Mouse (Mus musculus): ENCODE data around the gene Hs6st3. TPM values are rescaled to one million over a fixed set of nuclear protein-coding genes. Genes with fewer than 3 reads are reported as not detected.

Gene Hs6st3
- not detected for total RNA-seq (2022)

DNA sequence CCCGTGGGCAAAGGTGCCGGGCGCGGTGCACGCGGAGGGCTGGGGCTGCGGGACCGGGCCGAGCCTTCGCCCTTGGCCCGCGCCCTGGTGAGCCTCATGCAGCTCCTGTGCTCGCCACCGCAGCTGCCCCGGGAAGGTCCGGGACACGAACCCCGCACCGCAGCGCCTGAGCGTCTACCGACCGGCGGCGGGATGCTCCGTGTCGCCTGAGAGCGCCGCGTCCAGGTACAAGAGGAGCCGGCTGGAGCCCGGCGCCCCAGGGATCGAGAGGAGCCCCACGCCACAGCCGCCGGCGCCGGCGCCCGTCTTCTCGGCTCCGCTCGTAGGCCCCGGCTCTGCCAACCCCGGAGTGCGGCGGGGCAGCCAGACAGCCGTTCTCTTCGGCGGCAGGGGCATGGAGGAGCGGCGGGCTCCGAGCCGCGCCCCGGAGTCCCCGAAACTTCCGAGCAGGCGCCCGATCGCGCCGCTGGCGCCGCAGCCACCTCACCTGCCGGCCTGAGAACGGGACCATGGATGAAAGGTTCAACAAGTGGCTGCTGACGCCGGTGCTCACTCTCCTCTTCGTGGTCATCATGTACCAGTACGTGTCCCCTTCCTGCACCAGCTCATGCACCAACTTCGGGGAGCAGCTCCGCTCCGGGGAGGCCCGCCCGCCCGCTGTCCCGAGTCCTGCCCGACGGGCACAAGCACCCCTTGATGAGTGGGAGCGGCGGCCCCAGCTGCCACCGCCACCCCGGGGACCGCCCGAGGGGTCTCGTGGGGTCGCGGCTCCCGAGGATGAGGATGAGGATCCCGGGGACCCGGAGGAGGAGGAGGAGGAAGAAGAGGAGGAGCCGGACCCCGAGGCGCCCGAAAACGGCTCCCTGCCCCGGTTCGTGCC lies at the start of gene Hs6st3:
Gene Hs6st3, plus strand, starts transcription at position 436 of the 880 bp plus-strand sequence.
- no peak for DNase-seq (ENCODE audit: low spot score)

DNA sequence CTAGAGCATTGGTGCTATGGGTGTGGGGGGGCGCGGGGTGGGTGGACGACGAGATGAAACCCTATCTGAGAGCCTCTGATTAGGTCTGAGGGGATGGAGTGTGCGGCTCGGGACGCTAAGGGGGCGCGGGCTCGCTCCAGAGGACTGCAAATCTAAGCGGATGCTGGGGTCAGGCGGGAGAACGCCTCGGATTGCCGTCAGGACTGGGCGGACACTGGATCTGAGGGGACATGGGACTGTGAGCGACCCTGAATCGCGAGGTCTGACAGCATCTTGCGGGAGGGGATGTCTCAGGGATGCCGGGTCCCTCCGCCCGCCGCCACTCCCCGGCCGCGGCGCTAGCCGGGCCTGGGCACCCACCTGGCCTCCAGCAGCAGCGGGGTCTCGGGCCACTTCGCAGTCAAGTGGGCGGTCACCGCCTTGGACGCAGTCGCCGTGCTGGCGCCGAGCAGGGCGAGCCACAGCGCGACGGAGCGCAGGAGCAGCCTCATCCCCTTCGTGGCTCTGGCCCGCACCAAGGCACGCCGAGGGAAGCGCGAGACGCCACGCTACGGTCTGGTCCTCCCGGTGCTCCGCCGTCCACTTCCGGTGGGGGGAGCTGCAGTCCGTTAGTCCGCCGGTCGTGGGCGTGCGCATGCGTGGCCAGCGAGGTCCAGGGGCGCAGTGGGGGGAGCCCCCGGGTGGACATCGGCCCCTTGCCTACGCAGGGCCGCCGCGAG lies 39.1 kb upstream of the Hs6st3 start, which contains the start of gene Uggt2:
Gene Uggt2, minus strand, starts transcription at position 580 of the 719 bp plus-strand sequence.
- peak; percentile 56 for DNase-seq (ENCODE audit: low spot score)

DNA sequence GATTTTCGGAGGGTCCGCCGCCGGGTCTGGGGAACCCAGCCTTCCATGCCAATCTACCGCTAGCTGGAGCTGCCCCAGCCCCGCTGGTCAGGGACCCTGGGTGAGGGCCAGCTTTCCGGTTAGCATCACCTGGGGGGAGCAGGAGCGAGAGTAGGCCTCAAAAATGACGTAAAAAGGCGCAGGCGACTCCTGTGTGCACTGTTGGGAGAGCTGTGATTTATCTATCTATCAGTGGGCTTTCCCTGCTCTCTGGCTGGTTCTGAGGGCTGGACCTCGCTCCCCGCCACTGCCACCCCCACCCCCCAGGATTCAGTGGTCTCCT lies 38.6 kb upstream of the Hs6st3 start:
- no peak for DNase-seq (ENCODE audit: low spot score)

DNA sequence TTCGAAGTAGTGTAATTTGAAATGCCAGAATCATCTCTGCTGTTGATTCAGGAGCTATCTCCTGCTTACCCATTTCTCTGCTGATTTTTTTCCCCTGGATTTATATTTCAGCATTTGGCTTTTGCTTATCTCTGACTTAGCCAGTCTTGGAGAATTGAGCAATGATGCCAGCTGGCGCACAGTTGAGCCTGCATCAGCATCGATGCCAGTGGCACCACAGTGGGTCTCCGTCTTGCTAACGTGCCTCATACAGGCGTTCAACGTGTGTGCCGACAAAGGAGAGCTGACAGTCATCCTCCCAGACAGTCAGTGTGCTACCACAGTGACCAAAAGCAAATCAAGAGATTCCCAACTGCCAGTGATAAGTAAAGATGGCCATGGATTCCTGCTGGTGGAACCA lies 30.6 kb upstream of the Hs6st3 start:
- DNase-seq (ENCODE audit: low spot score), result no peak

DNA sequence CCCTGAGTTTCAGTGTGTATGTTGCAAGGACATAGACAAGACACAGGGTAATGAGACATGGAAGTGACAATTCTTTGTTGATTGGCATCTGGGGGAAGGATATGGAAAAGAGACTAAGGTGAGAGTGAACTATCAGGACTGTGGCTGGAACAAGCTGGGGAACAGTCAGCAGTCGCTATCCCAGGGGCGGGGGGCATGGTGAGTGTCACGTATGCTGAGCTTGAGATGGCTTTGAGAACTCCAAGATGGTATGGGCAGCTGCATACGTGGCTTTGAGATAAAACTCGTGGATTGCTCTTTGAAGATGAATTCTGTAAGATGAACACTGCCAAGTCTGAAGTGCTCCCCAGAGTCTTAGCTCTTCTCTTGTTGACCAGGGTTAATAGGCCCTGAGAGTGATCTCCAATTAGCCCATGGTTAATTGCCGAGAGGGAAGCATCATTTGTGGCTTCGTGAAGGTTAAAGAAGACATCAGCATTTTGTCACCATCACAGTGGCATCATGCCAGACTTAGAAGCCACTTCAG lies 29.3 kb upstream of the Hs6st3 start:
- DNase-seq (ENCODE audit: low spot score), result no peak

DNA sequence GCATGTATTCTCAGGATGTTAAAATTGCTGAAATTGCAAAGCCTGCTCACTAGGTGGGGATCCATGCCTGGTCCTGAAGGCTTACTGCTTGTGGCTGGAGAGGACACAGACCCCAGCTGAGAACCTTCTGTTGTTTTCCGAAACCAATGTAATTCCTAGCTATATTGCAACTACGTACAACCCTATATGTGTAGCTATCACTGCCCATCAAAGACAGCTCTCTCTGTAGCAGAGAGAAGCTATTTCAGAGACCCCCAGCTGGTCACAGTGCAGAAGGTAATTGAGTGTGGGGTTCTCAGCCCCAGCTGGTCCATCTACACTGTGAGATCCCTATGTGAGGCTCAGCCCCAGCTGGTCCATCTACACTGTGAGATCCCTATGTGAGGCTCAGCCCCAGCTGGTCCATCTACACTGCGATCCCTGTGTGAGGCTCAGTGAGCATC lies 28.3 kb upstream of the Hs6st3 start:
- no peak for DNase-seq (ENCODE audit: low spot score)

DNA sequence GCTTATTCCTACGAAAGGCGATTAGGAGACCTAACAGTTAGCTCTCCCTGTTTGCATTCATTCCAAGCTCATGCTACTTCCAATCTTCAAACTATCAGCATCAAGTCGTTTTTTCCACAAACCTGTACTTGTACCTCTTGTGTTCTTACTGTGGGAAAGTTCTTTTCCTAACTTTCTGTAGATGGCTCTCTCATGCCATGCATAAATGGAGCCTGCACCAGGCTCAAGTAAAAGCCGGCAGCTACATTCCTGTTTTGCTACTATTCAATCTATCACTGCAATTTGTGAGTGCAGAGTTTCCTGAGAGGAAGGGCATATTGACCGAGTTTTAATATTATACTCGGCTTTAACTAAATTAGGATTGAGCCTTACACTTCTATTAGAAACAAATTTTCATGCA lies 25.6 kb upstream of the Hs6st3 start:
- no peak for DNase-seq (ENCODE audit: low spot score)

DNA sequence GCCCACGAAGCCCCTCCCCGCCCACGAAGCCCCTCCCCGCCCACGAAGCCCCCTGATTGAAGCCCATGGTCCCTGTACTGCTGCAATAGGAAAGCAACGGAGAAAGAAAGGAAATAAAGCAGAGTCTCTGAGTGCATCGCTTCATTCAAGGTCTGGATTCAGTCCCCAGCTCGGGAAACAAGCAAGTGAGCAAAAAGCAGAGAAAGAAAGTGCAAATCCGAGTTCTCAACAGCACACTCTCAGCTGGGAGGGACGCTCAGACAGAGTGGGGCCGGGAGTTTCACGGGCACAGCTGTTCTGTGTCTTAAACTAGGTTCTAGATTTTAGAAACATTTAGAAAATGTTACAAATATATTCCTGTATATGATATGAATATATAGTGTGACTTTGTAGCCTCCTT lies 14.6 kb upstream of the Hs6st3 start:
- no peak for DNase-seq (ENCODE audit: low spot score)

DNA sequence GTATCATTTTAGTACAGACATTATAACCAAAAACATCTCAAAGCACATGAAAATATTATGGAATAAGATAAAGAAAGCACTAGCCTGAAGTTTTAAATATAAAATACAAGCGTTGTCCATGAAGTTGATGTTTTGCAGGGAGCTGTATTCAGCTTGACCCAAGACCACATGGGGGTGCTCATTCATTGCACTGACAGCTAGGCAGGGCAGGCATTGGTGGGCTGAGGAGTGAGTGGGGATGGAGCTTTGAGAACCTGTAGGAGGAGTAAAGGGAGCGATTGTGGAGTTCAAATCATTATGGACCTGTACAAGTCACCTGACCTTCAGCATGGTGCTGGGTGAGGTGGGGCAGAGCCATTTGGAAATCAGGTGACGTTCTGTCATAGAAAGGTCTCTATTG lies 14.1 kb upstream of the Hs6st3 start:
- no peak for DNase-seq (ENCODE audit: low spot score)

DNA sequence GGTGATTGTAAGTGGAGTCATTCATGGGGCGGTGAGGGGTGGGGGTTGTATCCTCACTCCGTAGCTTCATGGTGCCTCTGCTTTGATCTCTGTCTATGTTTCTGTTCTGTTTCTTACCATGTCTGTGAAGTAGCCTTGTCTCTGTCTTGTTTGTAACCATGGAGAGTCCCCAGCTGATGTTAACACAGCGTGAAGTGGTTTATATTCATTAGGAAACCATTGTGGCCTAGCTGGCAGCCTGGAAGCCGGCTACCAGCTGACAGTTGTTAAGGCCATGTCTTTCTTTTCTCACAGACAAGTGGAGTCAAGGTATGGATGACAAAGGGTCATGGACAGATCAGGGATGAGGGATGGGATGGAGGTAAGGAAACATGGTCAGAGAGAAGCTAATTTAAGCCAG lies 12.3 kb upstream of the Hs6st3 start:
- no peak for DNase-seq (ENCODE audit: low spot score)

DNA sequence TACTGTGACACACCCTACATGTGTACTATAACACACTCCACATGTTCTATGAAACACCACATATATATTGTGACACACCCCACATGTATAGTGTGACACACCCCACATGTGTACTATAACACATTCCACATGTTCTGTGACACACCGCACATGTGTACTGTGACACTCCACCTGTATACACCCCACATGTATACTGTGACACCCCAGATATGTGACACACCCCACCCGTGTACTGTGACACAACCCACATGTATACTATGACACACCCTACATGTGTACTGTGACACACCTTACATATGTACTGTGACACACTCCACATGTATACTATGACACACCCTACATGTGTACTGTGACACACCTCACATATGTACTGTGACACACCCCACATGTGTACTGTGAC lies 10.8 kb upstream of the Hs6st3 start:
- DNase-seq (ENCODE audit: low spot score), result no peak

DNA sequence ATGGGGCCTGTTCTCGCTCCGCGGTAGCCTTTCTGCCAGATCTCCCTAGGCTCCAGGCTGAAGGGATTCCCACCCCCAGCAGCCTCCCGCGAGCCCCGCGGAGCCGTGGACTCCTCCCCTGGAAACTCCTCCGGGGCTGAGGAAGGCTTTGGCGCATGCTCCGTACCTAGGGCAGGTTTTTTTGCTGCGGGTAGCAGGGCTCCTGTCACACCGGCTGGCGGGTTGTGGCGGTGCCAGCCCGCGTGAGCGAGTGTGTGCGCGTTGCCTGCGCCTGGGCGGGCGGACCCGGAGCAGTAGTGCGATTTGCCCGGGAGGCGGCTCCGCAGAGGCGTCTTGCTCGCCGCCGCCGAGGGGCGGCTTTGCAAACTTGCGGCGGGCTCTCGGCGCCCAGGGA lies 632 bp upstream of the Hs6st3 start:
- DNase-seq (ENCODE audit: low spot score), result no peak

DNA sequence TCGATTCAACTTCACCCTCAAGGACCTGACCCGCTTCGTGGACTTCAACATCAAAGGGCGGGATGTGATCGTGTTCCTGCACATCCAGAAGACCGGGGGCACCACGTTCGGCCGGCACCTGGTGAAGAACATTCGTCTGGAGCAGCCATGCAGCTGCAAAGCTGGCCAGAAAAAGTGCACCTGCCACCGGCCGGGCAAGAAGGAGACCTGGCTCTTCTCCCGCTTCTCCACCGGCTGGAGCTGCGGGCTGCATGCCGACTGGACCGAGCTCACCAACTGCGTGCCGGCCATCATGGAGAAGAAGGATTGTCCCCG lies 602 bp downstream of the Hs6st3 start:
- DNase-seq (ENCODE audit: low spot score), result no peak

DNA sequence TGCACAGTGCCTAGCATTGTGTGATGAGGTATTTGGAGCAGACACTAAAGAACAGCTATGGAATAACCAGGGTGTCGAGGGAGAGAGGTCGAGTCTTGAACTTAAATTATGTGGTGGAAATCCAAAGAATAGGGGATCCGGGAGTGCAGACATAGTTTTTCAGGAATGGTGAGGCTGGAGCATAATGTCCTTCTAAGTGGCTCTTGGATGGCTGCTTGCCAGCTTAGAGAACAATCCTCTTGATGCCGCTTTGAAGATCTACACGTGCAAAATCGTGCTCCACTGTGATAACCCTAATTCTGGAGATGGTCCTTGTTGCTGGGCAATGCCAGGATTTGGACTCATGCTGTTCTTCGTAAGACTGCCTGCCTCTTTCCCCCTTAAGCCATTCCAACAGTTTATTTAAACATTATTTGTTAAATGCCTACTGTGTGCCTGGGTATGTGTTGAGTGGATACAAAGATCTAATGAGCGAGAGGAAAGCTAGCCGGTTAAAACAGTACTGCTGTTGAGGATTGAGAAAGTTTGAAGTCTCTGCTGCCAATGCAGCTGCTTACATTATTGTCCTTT lies 1.3 kb downstream of the Hs6st3 start:
- no peak for DNase-seq (ENCODE audit: low spot score)

DNA sequence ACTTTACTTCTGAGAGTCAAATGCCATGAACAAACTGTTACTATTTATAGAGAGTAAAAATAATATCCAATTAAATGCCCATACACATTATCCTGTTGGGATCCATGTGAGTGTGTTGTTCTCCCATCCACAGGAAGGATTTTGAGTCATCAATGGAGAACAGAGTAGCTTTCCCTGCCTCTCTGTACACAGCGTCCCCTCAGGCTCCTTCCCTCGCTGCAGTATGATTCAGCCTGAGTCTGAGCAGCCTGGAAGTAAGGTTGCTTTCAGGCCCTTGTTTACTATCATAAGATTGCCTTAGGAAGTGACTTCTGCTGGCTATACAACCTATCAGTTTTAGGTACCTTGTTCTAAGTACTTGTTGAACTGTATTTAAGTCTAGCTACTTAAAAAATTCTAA lies 14.9 kb downstream of the Hs6st3 start:
- no peak for DNase-seq (ENCODE audit: low spot score)

DNA sequence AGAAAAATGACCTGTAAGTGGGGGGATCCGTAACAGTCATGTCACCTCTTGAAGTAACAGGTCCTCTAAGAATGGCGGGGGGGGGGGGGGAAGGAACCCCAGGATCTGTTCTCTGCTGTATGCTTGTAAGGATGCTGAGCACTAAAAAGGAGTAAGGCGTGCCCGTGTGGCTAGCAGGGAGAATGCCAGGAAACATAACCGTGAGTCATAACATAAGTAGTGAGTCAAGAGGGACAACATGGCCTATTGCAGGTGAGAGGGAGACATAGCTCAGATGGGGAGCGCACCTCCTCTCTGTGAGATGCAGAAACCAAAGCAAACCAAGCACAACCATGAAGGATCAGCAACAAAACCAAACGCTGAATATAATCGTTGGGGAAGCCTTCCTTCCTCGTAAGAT lies 55.8 kb downstream of the Hs6st3 start:
- DNase-seq (ENCODE audit: low spot score), result no peak

DNA sequence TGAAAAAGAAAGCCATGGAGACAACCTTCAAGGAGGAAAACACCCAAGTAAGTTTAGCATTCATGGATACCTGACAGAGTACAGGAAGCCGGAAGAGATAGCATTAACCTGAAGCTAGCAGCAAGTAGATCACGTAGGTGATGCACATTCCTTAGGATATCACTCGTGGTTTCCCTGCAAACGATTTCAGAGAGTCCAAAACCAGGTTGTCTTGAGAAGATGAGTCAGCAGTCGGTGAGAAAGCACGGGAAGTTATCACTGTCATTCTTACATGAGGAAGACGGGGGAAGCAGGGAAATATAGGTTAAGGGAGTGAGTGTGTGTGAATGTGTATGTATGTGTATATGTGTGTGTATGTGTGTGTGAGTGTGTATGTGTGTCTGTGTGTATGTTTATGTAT lies 65.4 kb downstream of the Hs6st3 start:
- DNase-seq (ENCODE audit: low spot score), result no peak

DNA sequence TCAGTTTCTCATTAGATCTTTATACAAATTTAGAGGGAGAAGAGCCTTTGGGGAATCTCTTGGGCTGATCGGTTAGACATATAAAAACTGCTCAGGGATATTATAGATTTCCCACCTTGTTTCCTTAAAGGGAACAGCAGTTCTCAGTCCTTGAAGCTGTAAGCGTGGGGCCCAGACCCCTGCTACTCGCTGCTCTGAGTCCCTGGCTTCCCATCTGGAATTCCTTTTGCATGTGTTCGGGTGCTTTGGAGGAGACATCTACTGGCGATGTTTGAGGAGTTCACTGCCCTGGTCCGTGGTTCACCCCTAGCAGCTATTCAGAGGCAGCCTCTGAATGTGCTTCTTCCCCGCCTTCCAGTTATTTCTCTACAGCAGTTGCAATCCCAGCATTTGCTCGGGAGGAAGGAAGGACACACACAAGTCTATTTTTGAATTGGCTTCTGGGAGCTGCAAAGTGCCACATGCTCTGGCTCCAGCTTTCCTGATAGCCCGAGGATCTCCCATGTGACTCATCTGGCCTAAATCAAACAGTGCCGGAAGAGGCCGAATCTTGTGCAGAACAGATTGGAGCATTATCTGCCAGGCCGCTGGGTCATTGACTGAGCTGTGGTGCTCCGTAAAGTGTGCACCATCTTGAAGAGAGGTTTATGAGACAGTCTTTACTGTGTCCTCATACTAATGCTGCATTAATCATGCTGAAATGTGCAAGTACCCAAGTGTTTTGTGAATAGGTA lies 77.6 kb downstream of the Hs6st3 start:
- peak; percentile 4 for DNase-seq (ENCODE audit: low spot score)

DNA sequence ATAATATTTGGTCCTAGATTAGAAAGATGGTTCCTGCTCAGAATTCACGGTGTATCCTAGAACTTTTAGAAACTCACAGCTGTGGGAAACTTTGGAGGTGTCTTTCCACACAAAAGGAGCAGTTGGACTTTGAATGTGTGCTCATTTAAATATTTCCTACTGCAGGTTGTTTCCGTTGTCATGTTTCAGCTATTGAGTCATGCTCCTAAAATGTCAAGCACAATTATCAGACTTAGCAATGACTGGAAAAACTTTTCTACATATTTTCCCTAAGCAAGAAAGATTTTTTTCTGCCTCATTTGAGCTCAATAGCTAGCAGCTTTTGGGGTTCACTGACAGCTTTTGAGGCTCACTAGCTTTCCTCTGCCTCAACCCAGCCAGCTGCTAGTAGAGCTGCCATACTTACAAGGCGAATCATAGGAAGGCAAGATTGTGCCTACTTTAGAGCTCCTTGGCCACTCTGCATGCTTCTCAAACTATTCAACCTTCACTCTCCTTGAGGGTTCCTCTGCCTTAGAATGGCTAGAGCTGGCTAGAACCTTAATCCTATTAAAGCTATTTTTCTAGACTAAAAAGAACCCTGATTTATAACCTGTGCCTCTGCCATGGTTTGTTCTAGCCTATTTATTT lies 89.7 kb downstream of the Hs6st3 start:
- DNase-seq (ENCODE audit: low spot score), result no peak

DNA sequence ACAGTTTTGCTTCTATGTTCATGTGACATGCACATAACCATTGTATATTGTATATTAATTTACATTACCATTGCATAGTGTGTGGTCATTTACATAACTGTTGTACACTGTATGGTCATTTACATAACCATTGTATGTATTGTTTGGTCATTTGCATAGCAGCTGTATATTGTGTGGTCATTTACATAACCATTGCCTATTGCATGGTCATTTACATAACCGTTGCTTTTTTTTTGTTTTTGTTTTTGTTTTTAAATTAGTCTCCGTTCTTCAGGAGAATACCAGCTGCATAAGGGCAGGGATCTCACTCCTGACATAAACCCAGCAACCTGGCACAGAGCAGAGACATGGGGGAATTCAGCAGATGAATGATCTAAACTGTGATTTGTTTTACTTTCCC lies 95.5 kb downstream of the Hs6st3 start:
- no peak for DNase-seq (ENCODE audit: low spot score)

DNA sequence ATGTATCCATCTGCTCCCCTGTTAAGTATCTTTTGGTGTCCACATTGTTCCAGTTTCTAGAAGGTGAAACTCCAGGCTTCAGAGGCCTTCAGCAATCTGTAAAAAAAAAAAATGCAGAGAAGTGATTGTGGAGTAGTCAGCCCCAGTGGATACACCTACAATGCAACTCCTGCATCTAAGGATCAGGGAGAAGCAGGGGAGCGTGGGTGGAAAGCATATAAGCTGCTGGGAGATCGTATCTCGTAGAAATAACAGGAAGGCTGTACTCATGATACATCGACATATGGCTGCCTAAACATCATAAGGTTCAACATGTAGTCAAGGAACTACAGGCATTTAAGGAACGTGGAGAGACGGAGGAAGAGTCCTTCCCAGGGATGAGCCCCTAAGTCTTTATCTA lies 109.0 kb downstream of the Hs6st3 start:
- DNase-seq (ENCODE audit: low spot score), result no peak

Data from heart, adult 8-10 months (tissue).